Mouse (Mus musculus) ES-E14 (cell line): ENCODE data around the gene Bclaf1. TPM values are rescaled to one million over a fixed set of nuclear protein-coding genes. Genes with fewer than 3 reads are reported as not detected.

Experiments used
- DNase-seq: peaks from one replicate; pipeline ENCODE4 v3.0.0-alpha.2; 2013; ENCODE audit warnings: low read depth, low spot score
- H3K27ac ChIP-seq: 2 replicates; pipeline ENCODE4 v1.5.1; 2012; ENCODE audit warnings: low read depth, mild to moderate bottlenecking, low read length, moderate library complexity, mixed read lengths; ENCODE audit not compliant: poor library complexity, insufficient read depth, severe bottlenecking
- H3K36me3 ChIP-seq: 2 replicates; pipeline ENCODE4 v1.6.1; 2012; ENCODE audit warnings: mild to moderate bottlenecking, low read length, moderate library complexity, mixed read lengths; ENCODE audit not compliant: control insufficient read depth, poor library complexity, insufficient read depth, severe bottlenecking
- H3K4me1 ChIP-seq, 2 experiments: fragments of 150-350 bp in 1 of 2; sonication (generic) in 1 of 2; 2 replicates each; pipeline ENCODE4 v1.6.1; 2012; ENCODE audit warnings: low read length in 2 of 2, mild to moderate bottlenecking in 1 of 2, mixed read lengths in 1 of 2; ENCODE audit not compliant: control insufficient read depth in 2 of 2, insufficient read depth in 2 of 2, poor library complexity in 1 of 2
- H3K4me3 ChIP-seq, 2 experiments: fragments of 150-350 bp in 1 of 2; sonication (generic) in 1 of 2; 2 replicates each; pipeline ENCODE4 v1.5.1; 2012; ENCODE audit warnings: low read length in 2 of 2, low read depth in 1 of 2, mild to moderate bottlenecking in 1 of 2, mixed read lengths in 1 of 2; ENCODE audit not compliant: insufficient read depth in 1 of 2, poor library complexity in 1 of 2, severe bottlenecking in 1 of 2
- H3K9ac ChIP-seq: 2 replicates; pipeline ENCODE4 v1.6.1; 2012; ENCODE audit warnings: low read depth, mild to moderate bottlenecking, low read length, mixed read lengths; ENCODE audit not compliant: poor library complexity, insufficient read depth, severe bottlenecking
- H3K9me3 ChIP-seq: fragments of 150-350 bp; sonication (generic); 2 replicates; pipeline ENCODE4 v1.6.1; 2012; ENCODE audit warnings: low read depth, mild to moderate bottlenecking, low read length; ENCODE audit not compliant: control insufficient read depth, insufficient read depth
- CHD2 ChIP-seq: IDR thresholded peaks from 2 replicates; pipeline ENCODE4 v1.6.1; 2014; ENCODE audit warnings: mild to moderate bottlenecking, low read depth, low read length, inconsistent platforms
- HCFC1 ChIP-seq: IDR thresholded peaks from 2 replicates; pipeline ENCODE4 v1.6.1; 2012; ENCODE audit warnings: low read length, inconsistent platforms, borderline replicate concordance; ENCODE audit not compliant: insufficient read depth
- MAFK ChIP-seq: IDR thresholded peaks from 2 replicates; pipeline ENCODE4 v1.6.1; 2014; ENCODE audit warnings: mild to moderate bottlenecking, low read depth, low read length, inconsistent platforms; ENCODE audit not compliant: insufficient read depth
- ZC3H11A ChIP-seq: IDR thresholded peaks from 2 replicates; pipeline ENCODE4 v1.6.1; 2012; ENCODE audit warnings: low read depth, mild to moderate bottlenecking, inconsistent platforms, low read length, borderline replicate concordance
- ZNF384 ChIP-seq: IDR thresholded peaks from 2 replicates; pipeline ENCODE4 v1.6.1; 2012; ENCODE audit warnings: low read depth, low read length, inconsistent platforms
- in situ Hi-C, 2 experiments: fragments of 600-800 bp; cut with MboI; formaldehyde crosslinking; loops; one replicate each; pipeline ENCODE4 v1.15.1; 2025; ENCODE audit warnings: low sequenced_read_pairs in 2 of 2, inconsistent platforms in 1 of 2; ENCODE audit not compliant: unreplicated experiment in 2 of 2
- total RNA-seq: library from RNA; depleted of rRNA; stranded (reverse); fragments of 300-350 nt; gene quantifications from 2 replicates; pipeline ENCODE4 v1.2.3, GENCODE M21; 2012

Gene Bclaf1
- total RNA-seq, 1 experiment: 174 TPM

DNA sequence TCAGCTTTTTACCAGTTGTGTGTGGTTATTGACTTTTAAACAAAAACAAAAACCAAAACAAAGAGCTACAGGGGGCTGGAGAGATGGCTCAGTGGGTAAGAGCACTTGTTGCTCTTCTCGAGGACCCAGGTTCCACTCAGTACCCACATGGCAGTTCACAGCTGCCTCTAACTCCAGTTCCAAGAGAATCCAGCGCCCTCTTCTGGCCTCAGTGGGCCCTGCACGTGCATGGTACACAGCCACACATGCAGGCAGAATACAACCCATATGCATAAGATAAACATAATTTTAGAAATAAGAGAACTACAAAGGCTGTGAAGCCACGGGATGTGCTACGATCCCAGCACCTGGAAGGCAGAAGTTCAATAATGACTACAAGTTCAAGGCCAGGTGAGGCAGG is 16.3 kb upstream of the Bclaf1 start:
- no peak overlapping the region for H3K4me3 ChIP-seq
- H3K4me1 ChIP-seq: peaks cover 7 to 15% of the 10 kb centered on the region in 2 experiments
- no peaks in the 10 kb centered on the region for H3K9me3 ChIP-seq
- no peak overlapping the region for H3K27ac ChIP-seq
- no peaks in the 10 kb centered on the region for H3K36me3 ChIP-seq
- H3K9ac ChIP-seq: no peak overlapping the region
- TF ChIP-seq MAFK (no peak), CHD2 (no peak), HCFC1 (no peak), ZC3H11A (no peak), ZNF384 (no peak)
- DNase-seq: peak; percentile 50
- in situ Hi-C loops: no loop called here

GRCm38 (mm10) chr10:20298152-20298920 is 13.9 kb upstream of the Bclaf1 start:
- Histone ChIP-seq H3K4me1 (peaks cover 7 to 15% of the 10 kb centered on the region in 2 experiments), H3K27ac (no peak overlapping the region; the same call in 1 of the 2 replicates), H3K4me3 (no peak overlapping the region), H3K36me3 (no peaks in the 10 kb centered on the region), H3K9ac (no peak overlapping the region), H3K9me3 (no peaks in the 10 kb centered on the region)
- TF ChIP-seq CHD2: no peak
- no peak for DNase-seq
- in situ Hi-C loops: no loop called here

GRCm38 (mm10) chr10:20299114-20299513 is 13.2 kb upstream of the Bclaf1 start:
- DNase-seq: no peak
- no peak for TF ChIP-seq CHD2
- no peak for TF ChIP-seq HCFC1
- no peak for TF ChIP-seq ZNF384
- no peak for TF ChIP-seq ZC3H11A
- TF ChIP-seq MAFK: no peak
- Histone ChIP-seq H3K27ac (no peak overlapping the region; the same call in 1 of the 2 replicates), H3K9ac (no peak overlapping the region; the same call in 1 of the 2 replicates), H3K4me1 (peaks cover 7 to 15% of the 10 kb centered on the region in 2 experiments), H3K36me3 (no peaks in the 10 kb centered on the region), H3K4me3 (no peak overlapping the region), H3K9me3 (no peaks in the 10 kb centered on the region)
- in situ Hi-C loops: no loop called here

DNA sequence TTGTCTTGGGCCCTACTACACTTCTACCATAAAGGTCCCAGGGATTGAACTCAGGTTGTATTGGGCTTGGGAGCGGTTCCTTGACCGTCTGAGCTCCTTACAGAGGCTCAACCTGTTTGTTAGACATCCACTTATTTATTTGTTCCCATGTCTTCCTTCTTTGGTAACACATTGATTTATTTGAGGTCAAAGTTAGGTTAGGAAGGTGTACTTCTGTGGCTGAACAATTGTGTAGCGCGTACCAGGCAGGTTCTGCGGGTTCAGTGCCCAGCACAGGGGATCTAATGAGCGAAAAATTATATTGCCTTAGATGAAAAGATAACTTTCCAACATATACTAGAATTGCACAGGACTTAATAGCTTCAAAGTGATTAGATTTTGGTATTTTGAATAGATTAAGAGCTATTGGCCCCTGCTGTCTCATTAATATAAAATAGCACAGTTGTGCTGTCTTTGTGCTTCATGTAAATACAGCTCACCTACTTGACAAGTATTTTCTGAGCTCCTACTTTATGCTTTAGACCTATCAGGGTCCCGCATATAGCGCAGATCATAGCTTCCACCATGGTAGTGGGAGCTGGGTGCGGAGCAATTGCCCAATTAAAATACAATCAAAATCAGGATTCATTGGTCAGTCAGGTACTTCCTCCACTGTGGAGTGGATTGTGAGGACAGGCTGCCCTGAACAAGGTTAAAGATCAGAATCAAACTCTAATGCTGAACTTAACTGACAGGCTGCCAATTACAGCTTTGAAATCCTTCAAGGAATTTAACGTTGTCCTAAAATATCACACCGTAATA is 1.1 kb upstream of the Bclaf1 start:
- no peaks in the 10 kb centered on the region for H3K9me3 ChIP-seq
- TF ChIP-seq ZC3H11A: no peak
- no peak for TF ChIP-seq MAFK
- H3K36me3 ChIP-seq: no peaks in the 10 kb centered on the region
- in situ Hi-C loops: no loop called here
- H3K27ac ChIP-seq: peak overlapping the region; percentile 98; the same call in 1 of the 2 replicates
- H3K4me1 ChIP-seq: peaks cover 0 to 2% of the 10 kb centered on the region in 2 experiments; a peak in 1 of 4 replicates
- DNase-seq: no peak
- H3K9ac ChIP-seq: peak overlapping the region; percentile 98
- peak overlapping the region; percentile 89 to 92 for H3K4me3 ChIP-seq
